Mouse (Mus musculus) C2C12 (cell line): ENCODE results near the gene Cpne4.

ENCODE experiments used
- CTCF ChIP-seq: IDR thresholded peaks from one replicate; pipeline ENCODE4 v1.5.1; 2011; ENCODE audit not compliant: control insufficient read depth, insufficient read depth, insufficient read length
- MYOD1 ChIP-seq: IDR thresholded peaks from one replicate; pipeline ENCODE4 v1.6.1; 2011; ENCODE audit warnings: low read depth; ENCODE audit not compliant: control insufficient read depth, insufficient read length
- USF1 ChIP-seq: IDR thresholded peaks from one replicate; pipeline ENCODE4 v1.6.1; 2011; ENCODE audit warnings: low read depth, mild to moderate bottlenecking, control low read depth, moderate library complexity

- TF ChIP-seq CTCF (no peak), USF1 (no peak), MYOD1 (no peak)
Observed at GRCm38 (mm10) chr9:104981934-104982548, 435.0 kb downstream of the Cpne4 start.
